Mouse (Mus musculus): Measurements from ENCODE around the gene Fam57a.

Gene Fam57a

GRCm38 (mm10) chr11:76179495-76180145, at the start of gene Fam57a, which contains the start of gene Vps53:
TSS of gene Fam57a (plus strand) at chr11:76179671.
TSS of gene Vps53 (minus strand) at chr11:76179647.
- peak; percentile 92 for DNase-seq

GRCm38 (mm10) chr11:76130859-76131258, 48.6 kb upstream of the Fam57a start:
- no peak for DNase-seq

GRCm38 (mm10) chr11:76135641-76136437, 43.6 kb upstream of the Fam57a start:
- DNase-seq, result no peak

- DNase-seq, result no peak
Observed at GRCm38 (mm10) chr11:76137996-76138395, 41.5 kb upstream of the Fam57a start.

GRCm38 (mm10) chr11:76144386-76144785, 35.1 kb upstream of the Fam57a start:
- DNase-seq, result no peak

GRCm38 (mm10) chr11:76145169-76145568, 34.3 kb upstream of the Fam57a start:
- no peak for DNase-seq

GRCm38 (mm10) chr11:76146187-76147010, 33.1 kb upstream of the Fam57a start:
- no peak for DNase-seq

GRCm38 (mm10) chr11:76148055-76149008, 31.1 kb upstream of the Fam57a start:
- no peak for DNase-seq

GRCm38 (mm10) chr11:76150980-76151379, 28.5 kb upstream of the Fam57a start:
- DNase-seq, result no peak

- no peak for DNase-seq
Observed at GRCm38 (mm10) chr11:76153236-76153951, 26.1 kb upstream of the Fam57a start.

GRCm38 (mm10) chr11:76154200-76154599, 25.3 kb upstream of the Fam57a start:
- no peak for DNase-seq

GRCm38 (mm10) chr11:76154861-76155260, 24.6 kb upstream of the Fam57a start:
- no peak for DNase-seq

- DNase-seq, result no peak
Observed at GRCm38 (mm10) chr11:76158375-76158774, 21.1 kb upstream of the Fam57a start.

- DNase-seq, result peak; percentile 14
Observed at GRCm38 (mm10) chr11:76160251-76160650, 19.2 kb upstream of the Fam57a start.

GRCm38 (mm10) chr11:76166657-76167056, 12.8 kb upstream of the Fam57a start:
- no peak for DNase-seq

- DNase-seq, result peak; percentile 74
Observed at GRCm38 (mm10) chr11:76167079-76167765, 12.2 kb upstream of the Fam57a start.

- no peak for DNase-seq
Observed at GRCm38 (mm10) chr11:76168976-76169375, 10.5 kb upstream of the Fam57a start.

- no peak for DNase-seq
Observed at GRCm38 (mm10) chr11:76170207-76170606, 9.3 kb upstream of the Fam57a start.

- peak; percentile 62 for DNase-seq
Observed at GRCm38 (mm10) chr11:76178726-76179494, 561 bp upstream of the Fam57a start.

GRCm38 (mm10) chr11:76180146-76180540, 672 bp downstream of the Fam57a start:
- no peak for DNase-seq

All from embryo, embryonic 11 days (tissue).